Mouse (Mus musculus): ENCODE results near the gene Hist1h2bk.
A peak's percentile ranks its signal among the peaks of the same experiment; 100 is the strongest.

The Hist1h2bk gene

DNA sequence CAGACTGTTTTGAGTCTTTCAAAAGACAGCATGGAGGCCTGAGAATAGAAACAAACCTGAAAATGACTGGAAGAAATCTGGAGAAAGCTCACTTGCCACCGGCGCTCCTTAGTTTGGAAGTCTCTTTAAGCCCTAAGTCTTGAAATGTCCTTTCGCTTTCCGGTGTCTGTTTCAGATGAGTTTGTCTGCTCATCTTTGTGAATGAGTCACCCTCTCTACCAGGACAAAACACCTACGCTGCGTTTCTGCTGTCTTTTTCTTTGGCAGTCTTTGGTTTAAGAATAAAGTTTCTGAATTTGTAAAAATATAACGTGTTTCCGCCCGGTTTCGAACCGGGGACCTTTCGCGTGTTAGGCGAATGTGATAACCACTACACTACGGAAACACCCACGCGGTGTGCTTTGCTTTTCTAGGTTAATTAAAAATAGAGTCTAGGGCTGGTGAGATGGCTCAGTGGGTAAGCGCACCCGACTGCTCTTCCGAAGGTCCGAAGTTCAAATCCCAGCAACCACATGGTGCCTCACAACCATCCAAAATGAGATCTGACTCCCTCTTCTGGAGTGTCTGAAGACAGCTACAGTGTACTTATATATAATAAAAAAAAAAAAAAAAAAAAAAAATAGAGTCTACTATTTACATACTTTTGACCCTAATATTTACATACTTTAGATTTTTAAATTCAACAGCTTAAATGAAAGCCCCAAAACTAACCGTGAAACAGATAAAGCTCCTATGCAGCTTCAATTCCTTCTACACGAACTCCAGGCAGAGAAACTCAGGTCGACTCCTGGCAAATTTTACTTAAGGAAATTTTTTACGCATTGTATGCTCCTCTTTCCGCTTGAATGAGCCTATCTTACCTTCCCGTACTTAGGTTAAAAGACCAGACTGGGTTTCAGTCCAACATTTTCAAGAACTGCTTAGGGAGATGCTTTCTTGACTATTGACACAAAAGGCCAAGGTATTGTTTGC is 19.9 kb upstream of the Hist1h2bk start:
- DNase-seq = peak; percentile 83

GRCm38 (mm10) chr13:22019934-22020835 is 15.5 kb upstream of the Hist1h2bk start:
- DNase-seq = peak; percentile 59

DNA sequence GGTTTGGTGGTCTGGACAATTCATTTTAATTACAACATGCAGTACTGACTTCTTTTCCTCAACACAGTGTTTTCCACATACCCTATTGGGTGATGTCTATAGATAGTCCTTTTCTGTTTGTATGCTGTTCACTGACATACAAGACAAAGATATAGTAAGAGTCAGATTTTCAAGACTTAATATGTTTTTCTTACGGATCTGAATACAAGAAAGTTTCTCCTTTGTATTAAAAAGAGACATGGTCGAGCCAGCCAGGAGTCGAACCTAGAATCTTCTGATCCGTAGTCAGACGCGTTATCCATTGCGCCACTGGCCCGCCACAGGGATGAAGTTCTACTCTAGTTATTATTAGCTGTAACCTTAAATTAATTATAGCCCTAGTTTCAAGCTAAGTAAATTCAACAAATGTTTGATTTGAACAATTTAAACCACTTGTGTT is 14.8 kb upstream of the Hist1h2bk start:
- peak; percentile 81 for DNase-seq

DNA sequence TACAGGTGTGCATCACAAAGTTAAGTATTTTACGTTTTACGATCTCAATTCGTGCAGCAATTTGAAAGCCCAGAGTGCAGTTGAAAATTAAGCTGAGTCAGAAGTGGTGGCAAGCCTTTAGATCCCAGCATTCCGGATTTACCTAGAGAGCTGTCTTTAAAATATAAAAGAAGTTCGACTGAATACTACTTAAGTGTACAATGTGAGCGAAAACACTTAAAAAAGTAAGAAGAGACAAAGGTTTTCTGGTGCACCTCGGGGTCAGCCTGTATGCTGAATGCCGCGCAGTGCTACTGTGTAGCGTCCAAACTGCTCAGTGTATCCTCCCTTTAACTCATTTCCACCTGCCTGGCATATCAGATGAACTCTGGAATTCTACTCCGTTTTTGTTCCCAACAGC is 14.1 kb upstream of the Hist1h2bk start:
- DNase-seq = peak; percentile 65

DNA sequence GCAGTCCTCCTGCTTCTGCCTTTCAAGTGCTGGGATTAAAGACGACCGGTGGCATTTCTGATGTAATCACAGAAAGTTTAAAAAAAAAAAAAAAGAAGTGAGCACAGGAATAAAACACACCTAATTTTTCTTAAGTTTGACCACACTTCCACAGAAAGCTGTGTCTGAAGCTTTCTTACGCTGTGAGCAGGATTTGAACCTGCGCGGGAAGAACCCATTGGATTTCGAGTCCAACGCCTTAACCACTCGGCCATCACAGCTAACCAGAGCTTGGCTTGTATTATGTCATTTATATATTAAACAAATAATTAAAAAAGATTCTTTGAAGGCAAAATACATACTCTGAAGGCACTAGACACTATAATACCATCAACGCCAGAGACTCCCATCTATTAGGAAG is 13.4 kb upstream of the Hist1h2bk start:
- peak; percentile 90 for DNase-seq

GRCm38 (mm10) chr13:22026058-22027031 is 9.3 kb upstream of the Hist1h2bk start:
- peak; percentile 91 for DNase-seq

DNA sequence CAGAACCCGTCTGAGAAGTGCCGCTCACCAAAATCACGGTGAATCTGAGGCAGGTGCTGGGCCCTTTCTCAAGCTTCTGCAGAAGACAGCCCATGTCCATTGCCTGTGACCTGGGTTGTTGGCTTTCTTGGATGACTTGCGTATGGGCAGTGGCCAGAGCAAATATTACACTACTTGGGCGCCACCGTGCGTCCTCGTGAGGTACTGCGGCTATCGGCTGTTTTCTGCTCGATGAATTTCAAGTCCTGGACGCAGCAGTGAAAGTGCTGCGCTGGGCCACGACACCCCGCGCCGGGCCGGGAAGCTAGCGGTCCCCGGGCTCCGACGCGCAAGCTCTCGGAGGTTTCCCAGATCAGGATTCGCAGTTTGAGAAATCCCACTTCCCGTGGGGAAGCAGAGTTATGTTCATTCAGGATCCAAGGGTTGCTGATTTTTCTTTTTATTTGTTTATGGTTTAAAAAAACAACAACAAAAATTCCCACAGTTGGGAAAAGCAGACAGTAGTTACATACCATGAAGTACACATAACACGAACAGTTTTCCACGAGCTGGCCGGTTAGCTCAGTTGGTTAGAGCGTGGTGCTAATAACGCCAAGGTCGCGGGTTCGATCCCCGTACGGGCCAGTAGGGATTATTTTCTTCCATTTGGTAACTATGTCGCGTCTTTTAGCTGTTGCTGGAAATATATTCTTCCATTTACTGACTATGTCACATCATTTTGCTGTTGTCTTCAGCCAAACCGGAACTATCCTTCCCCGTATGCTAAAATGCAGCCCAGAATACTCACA is 6.8 kb upstream of the Hist1h2bk start:
- DNase-seq = peak; percentile 92

GRCm38 (mm10) chr13:22029928-22030327 is 5.7 kb upstream of the Hist1h2bk start:
- peak; percentile 61 for DNase-seq

DNA sequence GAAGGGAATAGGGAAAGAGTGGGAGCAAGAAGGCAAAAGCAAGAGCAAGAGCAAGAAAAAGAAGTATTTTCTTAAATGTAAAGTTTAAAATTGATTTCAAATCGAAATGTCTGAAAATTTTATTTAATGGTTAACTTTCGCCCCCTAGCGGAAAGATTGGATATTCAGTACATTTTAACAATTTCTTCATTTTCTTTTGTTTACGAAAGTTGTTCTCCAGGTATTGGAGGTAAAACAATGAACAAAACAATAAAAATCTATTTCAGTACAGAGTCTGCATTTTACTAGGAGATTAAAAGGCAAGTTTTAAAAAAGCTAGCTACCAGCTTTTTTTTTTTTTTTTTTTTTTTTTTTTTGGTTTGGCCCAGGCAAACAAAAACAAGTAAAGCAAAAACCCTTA is 5.2 kb upstream of the Hist1h2bk start:
- peak; percentile 74 for DNase-seq

- DNase-seq = peak; percentile 43
These were observed 1.8 kb upstream of the Hist1h2bk start for GRCm38 (mm10) chr13:22033741-22034442.

GRCm38 (mm10) chr13:22034443-22035266 is 1.0 kb upstream of the Hist1h2bk start:
- DNase-seq = peak; percentile 52

DNA sequence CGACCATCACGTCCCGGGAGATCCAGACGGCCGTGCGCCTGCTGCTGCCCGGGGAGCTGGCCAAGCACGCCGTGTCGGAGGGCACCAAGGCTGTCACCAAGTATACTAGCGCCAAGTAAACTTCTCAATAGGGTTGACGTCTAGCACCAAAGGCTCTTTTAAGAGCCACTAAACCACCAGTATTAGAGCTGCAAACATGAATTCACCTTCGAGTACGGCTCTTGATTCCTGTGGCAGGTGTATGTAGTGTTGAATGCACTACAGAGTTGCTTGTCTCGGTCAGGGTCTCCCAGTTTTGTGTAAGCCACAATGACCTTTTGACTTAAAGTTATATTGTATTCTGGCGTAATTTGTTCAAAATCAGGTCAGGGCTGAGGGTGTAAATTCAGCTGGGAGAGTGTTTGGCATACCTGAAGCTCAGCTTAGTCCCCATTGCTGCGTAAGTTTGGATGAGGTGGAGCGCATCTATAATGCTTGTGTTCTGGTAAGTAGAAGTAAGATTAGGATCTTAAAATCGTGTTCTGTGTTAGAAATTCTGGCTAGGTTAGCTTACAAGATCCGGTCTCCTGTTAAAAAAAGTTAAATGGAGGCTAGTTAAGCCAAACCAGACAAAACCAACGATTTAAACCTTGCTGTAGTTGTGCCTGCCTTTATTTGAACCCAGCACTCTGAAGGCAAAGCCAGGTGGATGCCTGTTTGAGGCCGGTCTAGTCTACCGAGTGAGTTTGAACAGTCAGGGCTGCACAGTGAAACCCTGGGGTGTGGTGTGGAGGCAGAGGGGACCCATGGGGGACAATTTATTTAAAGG is 683 bp downstream of the Hist1h2bk start:
- DNase-seq = peak; percentile 61

DNA sequence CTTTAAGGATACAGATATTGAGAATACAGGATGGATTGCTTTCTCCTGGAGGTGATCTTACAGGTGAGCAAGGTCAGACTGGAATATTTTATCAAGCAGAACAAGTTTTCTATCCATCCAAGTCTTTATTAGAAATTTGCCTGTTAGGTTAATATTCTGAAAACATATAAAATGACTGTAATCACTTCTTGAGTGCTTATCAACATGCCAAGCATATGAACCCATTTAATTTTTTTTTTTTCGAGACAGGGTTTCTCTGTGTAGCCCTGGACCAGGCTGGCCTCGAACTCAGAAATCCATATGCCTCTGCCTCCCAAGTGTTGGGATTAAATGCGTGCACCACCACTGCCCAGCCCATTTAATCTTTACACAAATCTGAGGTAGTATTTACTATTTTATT is 1.3 kb downstream of the Hist1h2bk start:
- DNase-seq = no peak

- DNase-seq = no peak
These were observed 1.7 kb downstream of the Hist1h2bk start for GRCm38 (mm10) chr13:22037415-22037814.

GRCm38 (mm10) chr13:22039364-22039763 is 3.7 kb downstream of the Hist1h2bk start:
- no peak for DNase-seq

DNA sequence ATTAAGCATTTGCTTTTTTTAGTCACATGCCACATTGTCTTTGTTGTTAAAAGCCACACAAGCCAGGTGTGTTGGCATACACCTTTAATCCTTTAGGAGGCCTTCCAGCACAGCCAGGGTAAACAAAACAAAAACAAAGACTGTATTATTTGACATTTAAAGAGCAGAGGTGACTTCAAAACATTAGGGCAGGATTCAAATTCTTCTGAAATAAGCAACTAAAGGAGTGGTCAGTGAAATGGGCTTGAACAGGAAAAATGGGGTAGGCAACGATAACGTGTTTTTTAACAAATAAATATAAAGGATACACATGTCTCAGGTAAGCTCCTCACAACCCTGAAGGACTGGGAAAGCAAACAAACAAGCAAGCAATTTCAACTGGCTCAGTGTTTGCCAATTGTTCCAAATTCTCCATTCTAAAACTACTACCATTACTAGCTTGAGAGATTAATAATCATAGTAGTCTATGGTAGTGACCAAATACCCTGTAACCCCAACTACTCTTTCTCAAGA is 4.3 kb downstream of the Hist1h2bk start:
- no peak for DNase-seq

GRCm38 (mm10) chr13:22040464-22041141 is 4.9 kb downstream of the Hist1h2bk start:
- DNase-seq = peak; percentile 67

DNA sequence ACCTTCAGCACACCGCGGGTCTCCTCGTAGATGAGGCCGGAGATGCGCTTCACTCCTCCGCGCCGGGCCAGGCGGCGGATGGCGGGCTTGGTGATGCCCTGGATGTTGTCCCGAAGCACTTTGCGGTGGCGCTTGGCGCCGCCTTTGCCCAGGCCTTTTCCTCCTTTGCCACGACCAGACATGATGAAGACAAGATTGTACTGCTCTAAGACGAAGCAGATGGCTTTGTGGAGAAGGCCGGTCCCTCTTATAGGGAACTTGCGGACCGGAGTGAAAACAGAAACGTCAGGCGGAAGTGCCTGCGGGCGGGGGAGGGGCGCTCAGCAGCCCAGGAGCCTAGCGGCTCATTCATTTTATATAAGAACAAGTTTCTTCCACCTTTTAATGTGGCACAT is 5.5 kb downstream of the Hist1h2bk start, which contains the start of gene Hist1h4i:
Hist1h4i (minus strand) TSS at position 221 of the 395 bp plus-strand sequence.
- DNase-seq = peak; percentile 95

All from embryo, embryonic 11 days (tissue).